Mouse (Mus musculus) granulocyte monocyte progenitor cell, adult 5-6 weeks (primary cell): ENCODE results near the gene Prss16. TPM values are rescaled to one million over a fixed set of nuclear protein-coding genes. Genes with fewer than 3 reads are reported as not detected.
A peak's percentile ranks its signal among the peaks of the same experiment; 100 is the strongest.

Source experiments
- ATAC-seq: replicated peaks from 2 replicates; pipeline ENCODE4 v1.8.0; 2016; ENCODE audit warnings: mild to moderate bottlenecking, moderate TSS enrichment, inconsistent platforms; ENCODE audit not compliant: poor library complexity, severe bottlenecking
- total RNA-seq, 2 experiments: library from RNA; stranded (forward) in 1 of 2; stranded (reverse) in 1 of 2; fragments of 200-712, 200-1000 nt in 1 of 2; fragments of >200 nt in 1 of 2; fragmentation: Nextera tagmentation in 1 of 2; gene quantifications; 2 replicates each; pipeline ENCODE4 v1.2.3; 2014 to 2017

Prss16 gene
- total RNA-seq (2014; fragmentation: Nextera tagmentation) (12.8 and 15.1 TPM in 2 replicates), total RNA-seq (2017) (8.3 and 9.1 TPM in 2 replicates)

GRCm38 (mm10) chr13:22009642-22010041 lies at the start of gene Prss16:
TSS of gene Prss16 (minus strand) at chr13:22009742.
- ATAC-seq = no peak

DNA sequence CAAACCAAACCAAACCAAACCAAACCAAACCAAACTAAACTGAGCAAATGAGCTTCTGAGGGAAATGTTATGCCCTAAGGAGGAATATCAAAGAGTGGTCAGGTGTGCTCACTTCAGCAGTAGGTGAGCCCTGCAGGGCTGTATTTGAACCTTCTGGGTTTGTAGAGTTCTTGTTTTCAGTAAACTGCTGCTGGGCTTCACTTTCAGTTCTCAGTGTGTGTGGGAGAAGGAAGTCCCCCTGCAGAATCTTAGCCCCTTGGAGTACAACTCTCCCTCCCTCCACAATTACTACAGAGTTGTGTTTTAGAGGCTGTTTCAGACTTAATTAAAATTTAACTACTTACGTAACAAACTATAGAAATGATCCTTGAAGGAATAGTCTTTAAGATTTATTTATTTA lies 44.2 kb upstream of the Prss16 start:
- no peak for ATAC-seq

GRCm38 (mm10) chr13:22051523-22051859 lies 41.9 kb upstream of the Prss16 start:
- ATAC-seq = no peak

GRCm38 (mm10) chr13:22050591-22051522 lies 41.3 kb upstream of the Prss16 start:
- ATAC-seq = peak; percentile 95

DNA sequence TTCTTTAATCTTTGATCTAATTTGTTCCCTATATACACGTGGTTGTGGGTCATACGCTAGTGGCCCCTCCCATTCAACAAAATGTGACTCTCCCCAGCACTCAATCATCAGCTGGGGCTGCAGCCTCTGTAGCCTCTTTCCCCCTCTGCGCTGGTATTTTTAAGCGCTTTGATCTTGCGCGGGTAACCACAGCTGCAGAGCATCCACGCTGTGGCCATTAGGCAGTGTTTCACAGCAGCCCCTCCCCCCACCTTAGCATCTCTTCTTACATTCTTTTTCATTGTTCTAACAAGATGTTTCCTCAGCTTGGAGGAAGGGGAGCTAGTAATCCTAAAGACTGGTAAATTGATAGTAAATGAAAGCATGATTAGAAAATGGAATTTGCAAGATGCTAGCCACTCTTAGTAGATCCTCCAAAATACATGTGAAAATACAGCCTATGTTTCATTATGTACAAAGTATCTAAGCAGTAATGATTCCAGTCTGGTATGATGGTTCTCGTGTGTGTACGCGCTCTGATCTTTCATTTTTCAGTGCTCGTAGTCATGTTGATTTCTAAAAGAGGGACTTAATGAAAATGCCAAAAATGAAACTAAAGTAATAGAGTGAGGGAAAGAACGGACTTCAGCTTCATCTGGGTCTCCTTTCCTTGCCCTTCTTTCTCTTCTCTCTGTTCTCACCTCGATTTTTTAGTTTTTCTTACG lies 40.3 kb upstream of the Prss16 start:
- peak; percentile 46 for ATAC-seq

GRCm38 (mm10) chr13:22049041-22049440 lies 39.5 kb upstream of the Prss16 start:
- no peak for ATAC-seq

GRCm38 (mm10) chr13:22045311-22045710 lies 35.8 kb upstream of the Prss16 start:
- no peak for ATAC-seq

DNA sequence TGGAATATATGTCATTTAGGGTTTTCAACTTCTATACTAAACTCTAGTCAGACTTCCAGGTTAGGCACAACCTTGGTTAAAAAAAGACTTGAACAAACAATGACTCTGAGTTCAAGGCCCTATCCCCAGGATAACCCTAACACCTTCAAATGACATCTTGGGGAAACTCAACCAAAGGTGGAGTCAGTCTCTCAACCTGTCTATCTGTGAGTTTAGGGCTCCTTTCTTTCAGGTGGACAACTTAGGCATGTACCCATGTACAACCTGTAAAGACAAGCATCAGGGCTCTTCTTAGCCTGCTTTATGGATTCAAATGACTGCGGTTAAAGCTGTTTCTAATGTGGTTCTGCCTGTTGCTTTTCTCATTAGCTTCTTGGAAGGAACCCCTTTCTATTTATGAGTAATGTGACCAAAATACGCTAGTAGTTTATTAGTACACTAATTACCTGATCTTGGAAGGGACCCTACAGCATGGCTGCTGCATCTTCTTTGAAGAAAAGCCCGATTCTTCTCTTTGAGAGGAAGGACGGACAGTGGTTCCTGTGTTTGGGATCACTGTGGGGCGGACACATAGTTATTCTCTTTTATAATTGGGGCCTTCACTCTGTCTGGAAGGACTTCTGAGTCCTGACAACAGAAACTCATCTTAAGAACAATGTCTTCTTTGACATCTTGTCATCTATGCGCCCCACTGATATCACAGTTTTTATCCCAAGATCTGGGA lies 35.1 kb upstream of the Prss16 start:
- no peak for ATAC-seq

DNA sequence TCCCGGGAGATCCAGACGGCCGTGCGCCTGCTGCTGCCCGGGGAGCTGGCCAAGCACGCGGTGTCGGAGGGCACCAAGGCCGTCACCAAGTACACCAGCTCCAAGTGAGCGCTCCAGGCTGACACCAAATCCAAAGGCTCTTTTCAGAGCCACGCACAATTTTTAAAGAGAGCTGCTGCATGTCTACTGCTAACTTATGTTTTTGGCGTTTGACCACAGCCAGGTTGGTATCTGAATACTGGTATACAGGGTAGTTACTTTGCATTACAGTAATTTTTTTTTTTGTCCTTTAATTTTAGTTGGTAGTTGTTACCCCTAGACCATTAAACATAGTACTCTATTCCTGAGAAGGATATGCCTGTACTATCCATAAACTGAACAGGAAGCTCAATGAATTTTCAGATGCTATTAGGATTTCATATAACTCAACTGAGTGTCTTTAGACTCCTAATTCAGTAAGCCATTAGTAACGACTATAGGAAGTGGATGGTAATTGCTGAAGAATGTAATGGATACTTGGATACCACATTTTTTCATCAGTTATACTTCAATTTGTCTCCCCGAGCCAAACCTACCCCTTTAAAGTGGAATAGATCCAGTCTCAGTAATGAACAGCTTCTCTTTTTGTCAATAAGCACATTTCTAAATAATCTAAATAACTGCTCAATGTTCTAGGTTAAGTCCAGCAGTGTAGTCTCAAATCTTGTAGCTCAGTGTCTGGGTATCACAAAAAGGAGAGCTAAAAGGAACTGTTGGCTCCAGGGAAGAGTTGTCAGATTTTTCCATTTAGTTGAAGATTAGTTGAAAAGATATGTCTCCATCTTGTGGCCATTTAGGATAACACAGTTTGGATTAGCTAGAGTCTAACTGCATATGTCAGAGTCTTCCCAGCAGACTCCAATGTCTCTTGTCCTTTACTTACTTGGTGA lies 34.2 kb upstream of the Prss16 start:
- ATAC-seq = peak; percentile 18; the same call in 1 of the 2 replicates

DNA sequence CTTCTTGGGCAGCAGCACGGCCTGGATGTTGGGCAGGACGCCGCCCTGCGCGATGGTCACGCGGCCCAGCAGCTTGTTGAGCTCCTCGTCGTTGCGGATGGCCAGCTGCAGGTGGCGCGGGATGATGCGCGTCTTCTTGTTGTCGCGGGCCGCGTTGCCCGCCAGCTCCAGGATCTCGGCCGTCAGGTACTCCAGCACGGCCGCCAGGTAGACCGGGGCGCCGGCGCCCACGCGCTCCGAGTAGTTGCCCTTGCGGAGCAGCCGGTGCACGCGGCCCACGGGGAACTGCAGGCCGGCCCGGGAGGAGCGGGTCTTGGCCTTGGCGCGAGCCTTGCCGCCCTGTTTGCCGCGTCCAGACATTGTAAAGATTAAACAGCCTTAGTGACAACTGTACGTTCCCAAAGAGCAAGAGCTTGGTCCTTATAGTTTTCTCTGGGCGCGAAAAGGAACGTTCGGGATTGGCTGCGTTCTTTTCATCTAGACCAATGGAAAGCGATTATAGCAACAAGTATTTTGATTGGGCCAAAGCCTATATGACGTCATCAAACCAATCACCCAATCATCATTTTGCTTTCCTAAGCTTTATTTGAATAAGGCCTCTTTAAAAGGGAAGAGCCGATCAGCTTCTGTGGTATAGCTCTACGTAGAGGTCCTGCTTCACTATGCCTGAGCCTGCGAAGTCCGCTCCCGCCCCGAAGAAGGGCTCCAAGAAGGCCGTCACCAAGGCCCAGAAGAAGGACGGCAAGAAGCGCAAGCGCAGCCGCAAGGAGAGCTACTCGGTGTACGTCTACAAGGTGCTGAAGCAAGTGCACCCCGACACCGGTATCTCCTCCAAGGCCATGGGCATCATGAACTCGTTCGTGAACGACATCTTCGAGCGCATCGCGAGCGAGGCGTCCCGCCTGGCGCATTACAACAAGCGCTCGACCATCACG lies 33.3 kb upstream of the Prss16 start, which contains the start of the genes Hist1h2ag and Hist1h2bj:
TSS of gene Hist1h2ag (minus strand) at position 377 of the 935 bp plus-strand sequence.
TSS of gene Hist1h2bj (plus strand) at position 647 of the 935 bp plus-strand sequence.
- ATAC-seq = peak; percentile 71

DNA sequence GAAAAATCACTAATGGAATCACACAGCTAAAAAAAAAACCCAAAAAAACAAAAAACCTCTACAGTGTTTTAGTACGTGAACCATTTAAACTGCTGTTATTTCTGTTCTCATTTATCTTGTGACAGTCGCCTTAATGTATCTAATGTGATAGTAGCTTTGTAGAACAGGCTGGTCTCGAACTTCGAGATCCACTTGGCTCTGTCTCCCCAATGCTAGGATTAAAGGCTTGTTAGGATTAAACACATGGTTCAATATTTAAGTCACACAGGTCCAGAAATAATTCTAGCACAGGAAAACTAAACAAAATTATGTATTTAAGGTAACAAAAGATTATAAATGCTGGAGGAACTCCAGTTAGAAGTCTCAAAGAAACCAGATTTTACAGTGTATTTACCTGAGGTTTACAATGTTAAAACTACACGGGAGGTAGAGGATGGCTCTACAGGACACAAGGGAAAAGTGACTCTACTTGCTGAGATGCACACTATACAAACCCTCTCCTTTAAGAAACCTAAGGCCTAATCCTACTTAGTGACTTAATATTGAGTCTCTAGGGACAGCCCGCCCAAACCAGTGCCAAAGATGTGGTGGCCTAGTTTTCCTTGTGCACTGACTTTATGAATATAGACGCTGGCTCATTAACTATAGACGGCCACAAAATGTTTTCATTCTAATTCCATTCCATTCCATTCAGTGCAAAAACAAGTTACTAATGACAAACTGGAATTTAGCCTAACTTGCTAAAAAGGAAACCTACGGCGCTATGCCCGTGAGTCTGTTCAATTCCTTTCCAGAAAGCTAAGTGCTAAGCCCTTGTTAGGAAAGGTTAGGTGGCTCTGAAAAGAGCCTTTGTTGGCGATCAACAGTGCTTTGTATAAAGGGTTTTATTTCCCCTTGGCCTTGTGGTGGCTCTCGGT lies 32.4 kb upstream of the Prss16 start:
- no peak for ATAC-seq

GRCm38 (mm10) chr13:22041142-22041536 lies 31.6 kb upstream of the Prss16 start, which contains the start of gene Hist1h4i:
TSS of gene Hist1h4i (minus strand) at chr13:22041362.
- ATAC-seq = peak; percentile 56

GRCm38 (mm10) chr13:22040464-22041141 lies 31.1 kb upstream of the Prss16 start:
- 0 out of 2 replicates have a peak, but pooled peaks have one; percentile 7 for ATAC-seq

- ATAC-seq = no peak
Observed at GRCm38 (mm10) chr13:22039951-22040463, 30.5 kb upstream of the Prss16 start.

- ATAC-seq = no peak
Observed at GRCm38 (mm10) chr13:22039364-22039763, 29.8 kb upstream of the Prss16 start.

- no peak for ATAC-seq
Observed at GRCm38 (mm10) chr13:22037415-22037814, 27.9 kb upstream of the Prss16 start.
